Mouse (Mus musculus) spleen, postnatal 4 days (tissue): ENCODE data around the gene Tmeff2.

Experiments used
- DNase-seq, 2 experiments: peaks; one replicate each; pipeline ENCODE4 v3.0.0; 2022; ENCODE audit warnings: low spot score in 2 of 2

The Tmeff2 gene

GRCm38 (mm10) chr1:51199954-51200353, 299.5 kb downstream of the Tmeff2 start:
- DNase-seq = no peak

- no peak for DNase-seq
Measured at GRCm38 (mm10) chr1:51215631-51216030, 315.2 kb downstream of the Tmeff2 start.

DNA sequence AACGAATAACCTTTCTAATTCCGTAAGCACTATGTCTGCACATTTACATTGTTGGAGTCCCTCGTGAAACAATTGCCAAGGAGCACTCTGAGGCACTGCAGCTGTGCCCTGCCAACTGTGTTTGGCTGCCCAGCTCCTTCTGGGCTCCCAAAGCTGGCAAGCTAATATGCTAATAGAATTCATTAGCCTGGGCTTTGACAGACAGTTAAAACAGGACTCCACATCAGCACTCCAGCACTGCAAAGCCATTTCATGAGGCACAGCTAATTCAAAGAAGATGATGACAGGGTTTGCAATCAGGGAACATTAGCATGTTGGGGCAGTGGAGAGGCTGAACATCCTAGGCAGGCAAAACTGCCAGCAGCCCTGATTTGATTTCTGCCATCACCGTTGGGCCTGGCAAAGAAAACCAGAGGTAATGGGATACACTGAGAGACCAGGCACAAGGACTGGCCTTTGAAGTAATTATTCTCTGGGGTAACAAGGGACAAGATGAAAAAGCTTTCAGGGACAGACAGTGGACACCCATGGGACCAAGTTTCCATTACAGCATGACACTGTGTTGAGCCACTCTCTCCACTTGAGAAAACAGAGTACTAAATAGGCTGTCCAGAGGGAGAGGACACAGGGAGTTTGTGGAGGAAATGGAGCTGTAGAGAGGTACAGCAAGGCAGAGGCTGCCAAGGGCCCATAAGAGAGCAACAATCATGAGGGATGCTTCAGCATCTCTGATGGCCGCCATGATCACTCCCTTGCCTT, 316.0 kb downstream of the Tmeff2 start:
- DNase-seq = no peak

- no peak for DNase-seq
Measured at GRCm38 (mm10) chr1:51217227-51217626, 316.8 kb downstream of the Tmeff2 start.

DNA sequence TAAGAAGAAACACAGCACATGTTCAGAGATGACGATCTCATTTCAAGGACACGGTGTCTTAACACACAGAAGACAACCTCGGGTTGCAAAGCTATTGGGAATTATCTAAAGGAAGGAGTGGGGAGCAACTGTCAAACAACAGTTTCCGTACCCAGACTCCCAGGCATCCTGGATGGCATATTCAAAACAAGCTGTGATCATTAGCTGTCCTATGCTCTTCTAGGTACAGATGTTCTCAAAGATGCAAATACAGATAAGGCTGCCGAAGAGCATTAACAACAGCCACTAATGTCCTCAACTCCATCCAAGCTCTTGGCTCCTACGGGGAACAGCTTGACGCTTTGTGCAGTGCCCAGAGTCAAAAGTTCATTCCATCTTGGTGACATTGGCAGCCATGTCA, 324.7 kb downstream of the Tmeff2 start:
- no peak for DNase-seq
